Mouse (Mus musculus): Measurements from ENCODE around the gene Rap1gds1. TPM values are rescaled to one million over a fixed set of nuclear protein-coding genes. Genes with fewer than 3 reads are reported as not detected.

Gene Rap1gds1
- 10 to 100 TPM; 33.9 to 35.2 TPM for total RNA-seq (2021)
- long read RNA-seq, experiment 1, transcript Rap1gds1-201 (14 exons, 3,383 nt) = major isoform, 13 of 45 reads
- long read RNA-seq, experiment 1, transcript Rap1gds1-205 (15 exons, 3,598 nt) = minor isoform, 6 of 45 reads
- long read RNA-seq, experiment 1, transcript Rap1gds1-202 (15 exons, 3,669 nt) = minor isoform, 11 of 45 reads
- long read RNA-seq, experiment 1, partial matches to known transcripts = 5 of 45 reads
- long read RNA-seq, experiment 1, other reads (novel, unspliced or antisense) = 10 of 45 reads
- long read RNA-seq, experiment 2, transcript Rap1gds1-201 (14 exons, 3,383 nt) = major isoform, 23 of 54 reads
- long read RNA-seq, experiment 2, transcript Rap1gds1-202 (15 exons, 3,669 nt) = minor isoform, 6 of 54 reads
- long read RNA-seq, experiment 2, partial matches to known transcripts = 5 of 54 reads
- long read RNA-seq, experiment 2, other reads (novel, unspliced or antisense) = 17 of 54 reads

DNA sequence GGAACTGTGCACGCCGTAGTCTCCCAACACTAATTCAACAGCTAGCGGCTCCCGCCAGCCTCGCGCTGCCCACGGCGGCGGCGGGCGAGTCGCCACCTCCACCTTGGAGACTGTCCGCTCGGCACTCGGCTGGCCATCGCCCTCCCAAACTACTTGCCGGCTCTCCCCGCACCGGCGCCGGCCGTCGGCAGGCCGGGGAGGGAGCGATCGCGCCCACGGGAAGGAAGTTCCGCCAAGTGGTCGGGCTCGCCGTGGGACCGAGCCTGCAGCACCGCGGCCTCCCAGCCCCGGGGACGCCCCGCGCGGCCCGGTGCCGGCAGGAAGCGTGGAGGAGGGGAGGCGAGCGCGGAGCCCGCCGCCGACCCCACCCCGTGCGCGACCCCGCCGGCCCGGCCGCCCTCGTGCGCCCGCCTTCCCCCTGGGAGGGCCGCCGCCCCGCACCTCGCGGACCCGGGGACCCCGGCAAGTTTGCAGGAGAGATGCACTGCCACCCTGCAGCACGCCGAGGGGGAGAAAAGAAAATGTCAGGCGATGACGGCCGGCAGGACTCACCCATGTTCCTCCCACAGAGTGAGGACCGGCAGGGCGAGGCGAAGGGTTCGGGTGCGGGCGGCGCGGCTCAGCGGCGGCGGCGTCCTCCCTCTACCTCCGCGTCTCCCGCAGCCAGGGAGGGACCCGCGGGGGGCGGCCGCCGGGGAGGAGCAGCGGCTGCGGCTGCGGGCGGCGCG, at the start of gene Rap1gds1:
TSS of gene Rap1gds1 (minus strand) at position 718 of the 728 bp plus-strand sequence.
- peak; percentile 66 for DNase-seq

DNA sequence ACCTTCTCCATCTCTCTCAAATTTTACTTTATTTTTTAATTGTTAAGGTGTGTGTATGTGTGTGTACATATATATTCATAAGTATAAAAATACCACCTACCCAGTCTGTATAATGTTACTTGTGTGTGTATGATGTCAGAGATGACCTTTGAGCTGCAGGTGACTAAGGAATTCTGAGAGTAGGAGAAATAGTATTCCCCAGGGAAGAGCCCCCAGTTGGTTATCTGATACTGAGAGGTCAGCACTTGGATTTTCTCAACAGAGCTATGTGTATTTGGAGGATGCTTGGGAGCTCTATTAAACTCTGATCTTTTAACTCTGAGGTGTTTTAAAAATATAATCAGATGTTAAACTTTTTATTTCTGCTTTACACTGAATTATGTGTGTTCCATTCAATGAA, 43.4 kb upstream of the Rap1gds1 start:
- no peak for DNase-seq

GRCm38 (mm10) chr3:139116733-139117337, 41.8 kb upstream of the Rap1gds1 start:
- no peak for DNase-seq

- DNase-seq = no peak
Measured at GRCm38 (mm10) chr3:139112335-139112973, 37.5 kb upstream of the Rap1gds1 start.

DNA sequence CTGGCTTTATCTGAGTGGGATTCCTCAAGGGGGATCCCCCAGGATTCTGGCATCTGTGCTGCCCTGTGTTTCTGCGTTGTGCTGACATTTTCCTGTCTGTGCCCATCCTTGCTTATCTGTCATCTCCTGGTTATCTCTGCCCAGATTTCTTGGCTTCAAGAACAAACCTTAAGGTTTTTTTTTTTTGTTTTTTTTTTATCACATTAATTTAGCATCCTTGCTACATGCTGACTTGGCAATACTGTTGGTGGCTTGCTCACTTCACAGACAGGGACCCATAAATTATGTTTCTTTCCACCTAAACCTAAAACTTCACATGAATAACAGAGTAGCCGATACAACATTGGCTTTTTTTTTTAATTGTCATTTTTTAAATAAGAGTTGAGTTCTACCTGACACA, 36.9 kb upstream of the Rap1gds1 start:
- DNase-seq = no peak

DNA sequence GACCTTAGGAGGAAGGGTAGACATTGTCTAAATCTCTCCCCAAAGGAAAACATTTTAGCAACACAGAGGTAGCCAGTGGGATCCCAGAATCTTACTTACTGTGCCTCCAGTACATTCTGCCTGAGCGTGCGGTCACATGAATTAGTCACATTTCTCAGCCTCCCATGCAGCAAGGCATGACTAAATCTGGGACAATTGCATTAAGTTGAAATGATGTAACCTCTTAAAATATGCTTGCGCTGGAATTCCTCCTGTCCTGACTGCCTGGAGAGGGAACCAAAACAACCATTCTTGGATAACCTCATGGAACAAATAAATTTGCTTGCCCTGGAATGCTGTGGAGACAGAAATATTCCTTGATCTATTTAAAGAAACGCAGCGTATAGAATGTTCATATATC, 33.2 kb upstream of the Rap1gds1 start:
- no peak for DNase-seq

GRCm38 (mm10) chr3:139103914-139104313, 28.9 kb upstream of the Rap1gds1 start:
- DNase-seq = no peak

GRCm38 (mm10) chr3:139103346-139103745, 28.3 kb upstream of the Rap1gds1 start:
- no peak for DNase-seq

DNA sequence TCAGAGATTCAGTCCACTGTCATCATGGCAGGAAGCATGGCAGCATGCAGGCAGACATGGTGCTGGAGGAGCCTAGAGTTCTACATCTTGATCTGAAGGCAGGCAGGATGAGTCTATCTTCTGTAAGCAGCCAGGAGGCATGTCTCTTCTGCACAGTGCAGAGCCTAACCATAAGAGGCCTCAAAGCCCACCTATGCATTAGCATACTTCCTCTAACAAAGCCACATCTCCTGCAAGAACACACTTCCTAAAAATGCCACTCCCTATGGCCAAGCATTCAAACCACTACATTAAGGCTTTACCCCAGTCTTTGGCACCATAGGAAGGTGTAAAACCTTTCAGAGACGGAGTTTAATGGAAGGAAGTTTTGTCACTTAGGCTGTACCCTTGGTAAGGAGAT, 26.9 kb upstream of the Rap1gds1 start:
- no peak for DNase-seq

DNA sequence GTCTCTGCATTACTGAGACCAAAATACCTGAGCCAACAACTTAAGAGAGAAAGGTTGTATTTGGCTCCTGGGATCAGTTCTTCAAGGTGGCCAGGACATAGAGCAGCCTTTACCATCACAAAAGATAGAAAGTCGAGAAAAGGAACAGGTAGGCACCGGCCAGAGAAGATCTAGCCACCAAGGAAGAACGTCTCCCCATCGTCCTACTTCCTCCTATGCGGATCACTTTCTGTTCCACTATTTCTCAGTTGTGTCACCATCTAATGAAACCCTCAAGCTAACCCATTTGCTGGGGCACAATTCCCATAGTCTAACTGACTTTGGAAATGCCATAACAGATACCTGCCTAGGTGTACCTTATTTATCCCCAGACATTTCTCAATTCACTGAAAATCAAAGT, 24.3 kb upstream of the Rap1gds1 start:
- no peak for DNase-seq

- no peak for DNase-seq
Measured at GRCm38 (mm10) chr3:139095894-139096293, 20.9 kb upstream of the Rap1gds1 start.

DNA sequence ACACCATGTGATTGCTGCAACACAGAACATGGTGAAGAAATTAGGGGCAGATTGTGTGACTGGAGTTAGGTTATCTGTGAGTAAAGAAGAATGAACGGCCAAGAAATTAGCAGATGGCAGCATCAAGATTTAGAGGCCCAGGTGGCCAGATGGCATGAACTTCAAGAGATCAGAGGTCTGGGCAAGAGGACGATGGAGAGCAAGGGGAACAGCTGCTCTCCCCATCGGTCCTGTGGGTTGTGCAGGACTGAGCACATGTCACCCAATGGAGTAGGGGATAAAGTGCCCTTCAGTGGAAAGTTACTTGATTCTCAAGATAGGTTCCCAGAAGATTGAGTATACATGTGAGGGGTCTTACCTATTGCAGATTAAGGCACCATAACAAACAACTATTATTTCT, 13.5 kb upstream of the Rap1gds1 start:
- no peak for DNase-seq

- DNase-seq = no peak
Measured at GRCm38 (mm10) chr3:139083778-139084539, 9.0 kb upstream of the Rap1gds1 start.

GRCm38 (mm10) chr3:139079831-139080230, 4.8 kb upstream of the Rap1gds1 start:
- DNase-seq = no peak

GRCm38 (mm10) chr3:139078010-139078409, 3.0 kb upstream of the Rap1gds1 start:
- DNase-seq = no peak

DNA sequence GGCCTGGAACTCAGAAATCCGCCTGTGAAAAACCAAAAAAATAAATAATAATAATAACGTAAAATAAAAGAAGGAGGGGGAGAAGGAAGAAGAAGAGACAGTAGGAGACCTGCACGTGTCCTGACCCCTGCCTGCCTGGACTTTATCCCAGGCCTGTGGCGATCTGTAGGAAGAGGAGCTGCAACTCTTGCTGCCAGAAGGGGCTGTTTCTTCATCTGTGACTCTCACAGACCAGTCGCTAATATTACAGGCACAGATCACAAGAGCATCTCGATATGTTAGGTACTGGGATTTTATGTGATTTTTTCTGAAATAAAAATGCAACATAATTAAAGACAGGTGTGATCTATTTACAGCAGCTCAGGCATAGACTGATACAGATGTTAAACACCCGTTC, 1.1 kb upstream of the Rap1gds1 start:
- no peak for DNase-seq

- DNase-seq = peak; percentile 92
Measured at GRCm38 (mm10) chr3:139075333-139076058, 495 bp upstream of the Rap1gds1 start.

DNA sequence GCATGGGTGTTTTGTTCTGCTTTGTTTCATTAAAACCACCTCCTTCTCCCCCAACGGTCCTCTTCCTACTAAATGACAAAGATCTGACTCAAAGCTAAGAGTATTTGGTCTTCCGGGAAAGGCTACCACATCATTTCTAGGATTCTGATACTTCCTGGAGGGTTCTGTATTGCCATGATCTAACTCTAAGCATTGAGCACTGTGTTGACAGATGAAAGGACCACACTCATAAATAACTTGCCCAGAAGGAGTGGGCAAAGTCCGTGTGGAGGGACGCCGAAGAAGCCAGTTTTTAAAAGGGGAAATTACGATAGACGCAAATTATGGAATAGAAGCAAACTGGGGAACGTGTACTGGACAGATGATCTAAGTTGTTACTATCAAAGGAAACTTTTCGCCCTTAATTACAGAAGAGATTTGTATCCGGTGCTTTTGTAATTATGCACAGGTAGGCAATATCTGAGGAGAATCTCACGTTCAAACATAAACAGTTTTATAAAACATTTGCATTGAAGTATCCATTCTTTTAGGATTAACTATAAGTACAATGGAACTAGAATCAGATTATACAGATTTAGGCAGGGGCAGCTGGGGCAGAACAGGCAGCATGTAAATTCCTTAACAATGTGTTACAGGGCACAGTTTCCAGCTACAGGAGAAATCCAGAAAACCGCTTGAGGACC, 1.1 kb downstream of the Rap1gds1 start:
- no peak for DNase-seq

DNA sequence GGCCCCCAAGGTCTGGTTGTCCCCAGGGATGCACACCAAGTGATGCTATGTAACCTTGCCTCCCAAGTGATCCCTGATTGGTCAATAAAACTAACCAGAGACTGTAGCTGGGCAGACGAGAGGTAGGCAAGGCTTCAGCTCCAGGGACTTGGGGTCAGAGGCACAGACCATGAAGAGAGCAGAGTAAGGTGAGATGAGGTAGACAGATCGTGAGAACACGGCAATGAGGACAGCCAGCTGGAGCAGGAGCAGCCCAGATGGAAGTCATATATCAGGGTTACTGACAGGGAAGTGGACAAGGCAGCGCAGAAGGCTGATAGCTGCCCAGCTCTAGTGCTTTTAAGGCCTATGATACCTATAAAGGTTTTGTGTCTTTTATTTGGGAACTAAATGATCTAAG, 5.5 kb downstream of the Rap1gds1 start:
- peak; percentile 10 for DNase-seq

GRCm38 (mm10) chr3:139064076-139064475, 10.9 kb downstream of the Rap1gds1 start:
- no peak for DNase-seq

Measured in gastrocnemius, postnatal 10 days (tissue).